Mouse (Mus musculus): Measurements from ENCODE around the gene Ccdc93. TPM values are rescaled to one million over a fixed set of nuclear protein-coding genes. Genes with fewer than 3 reads are reported as not detected.

Ccdc93 gene
- polyA plus RNA-seq, 1 experiment from 2014 or later: 8.2 TPM

- Histone ChIP-seq H3K9ac (ENCODE audit: low read depth, low read length) (no peak overlapping the region), H3K4me3 (ENCODE audit: low read depth, low read length) (no peak overlapping the region), H3K27ac (ENCODE audit: low read depth, low read length) (no peak overlapping the region), H3K27me3 (replicated peaks; ENCODE audit: control insufficient read depth, insufficient read depth, low read length) (no peaks in the 10 kb centered on the region), H3K4me1 (replicated peaks; ENCODE audit: control insufficient read depth, insufficient read depth, low read length) (no peaks in the 10 kb centered on the region), H3K36me3 (ENCODE audit: control insufficient read depth, insufficient read depth) (peaks cover 59% of the 10 kb centered on the region), H3K4me2 (replicated peaks; ENCODE audit: low read depth) (no peak overlapping the region), H3K9me3 (ENCODE audit: control insufficient read depth) (no peaks in the 10 kb centered on the region)
- WGBS: 86% methylated on average over 6 of the region's 6 CpGs
- TF ChIP-seq CTCF (IDR thresholded peaks at IDR 0.05; ENCODE audit: low read depth): no peak
- ATAC-seq: no peak
These were observed 56.0 kb downstream of the Ccdc93 start for GRCm38 (mm10) chr1:121486803-121487202.

DNA sequence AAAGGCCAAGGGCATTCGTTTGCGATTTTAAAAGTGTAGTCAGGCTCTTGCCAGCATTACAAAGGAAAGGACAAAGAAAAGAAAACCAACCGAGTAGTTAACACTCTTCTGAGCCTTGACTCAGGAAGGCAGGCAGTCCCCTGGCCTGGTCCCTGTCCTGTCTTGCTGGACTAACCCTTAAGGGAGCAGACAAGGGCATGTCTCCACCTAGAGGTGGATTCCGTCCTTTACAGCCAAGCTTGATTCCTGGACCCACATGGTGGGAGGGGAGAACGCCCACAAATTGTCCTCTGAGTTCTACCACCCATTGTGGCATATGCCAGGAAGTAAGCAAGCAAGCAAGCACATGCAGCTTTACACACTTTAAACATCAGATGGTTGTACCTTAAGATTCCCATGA lies 59.4 kb downstream of the Ccdc93 start:
- no peaks in the 10 kb centered on the region for H3K4me1 ChIP-seq (replicated peaks; ENCODE audit: control insufficient read depth, insufficient read depth, low read length)
- H3K27me3 ChIP-seq (replicated peaks; ENCODE audit: control insufficient read depth, insufficient read depth, low read length): no peaks in the 10 kb centered on the region
- H3K4me3 ChIP-seq (ENCODE audit: low read depth, low read length): no peak overlapping the region
- H3K9me3 ChIP-seq (ENCODE audit: control insufficient read depth): no peaks in the 10 kb centered on the region
- 38% methylated on average over 5 of the region's 5 CpGs for WGBS
- ATAC-seq: no peak
- TF ChIP-seq CTCF (IDR thresholded peaks at IDR 0.05; ENCODE audit: low read depth): peak; percentile 80
- no peak overlapping the region for H3K27ac ChIP-seq (ENCODE audit: low read depth, low read length)
- no peak overlapping the region for H3K9ac ChIP-seq (ENCODE audit: low read depth, low read length)
- peaks cover 77% of the 10 kb centered on the region for H3K36me3 ChIP-seq (ENCODE audit: control insufficient read depth, insufficient read depth)
- no peak overlapping the region for H3K4me2 ChIP-seq (replicated peaks; ENCODE audit: low read depth)

- Histone ChIP-seq H3K9ac (ENCODE audit: low read depth, low read length) (no peak overlapping the region), H3K9me3 (ENCODE audit: control insufficient read depth) (no peaks in the 10 kb centered on the region), H3K27me3 (replicated peaks; ENCODE audit: control insufficient read depth, insufficient read depth, low read length) (no peaks in the 10 kb centered on the region), H3K27ac (ENCODE audit: low read depth, low read length) (no peak overlapping the region), H3K36me3 (ENCODE audit: control insufficient read depth, insufficient read depth) (peaks cover 97% of the 10 kb centered on the region), H3K4me1 (replicated peaks; ENCODE audit: control insufficient read depth, insufficient read depth, low read length) (no peaks in the 10 kb centered on the region), H3K4me3 (ENCODE audit: low read depth, low read length) (no peak overlapping the region), H3K4me2 (replicated peaks; ENCODE audit: low read depth) (no peak overlapping the region)
- TF ChIP-seq CTCF (IDR thresholded peaks at IDR 0.05; ENCODE audit: low read depth): no peak
- 88% methylated on average over 4 of the region's 4 CpGs for WGBS
- ATAC-seq: no peak
These were observed 66.2 kb downstream of the Ccdc93 start for GRCm38 (mm10) chr1:121497093-121497492.

GRCm38 (mm10) chr1:121508729-121509128 lies 77.9 kb downstream of the Ccdc93 start:
- WGBS: 89% methylated on average over 2 of the region's 2 CpGs
- no peak overlapping the region for H3K27ac ChIP-seq (ENCODE audit: low read depth, low read length)
- H3K4me2 ChIP-seq (replicated peaks; ENCODE audit: low read depth): no peak overlapping the region
- ATAC-seq: no peak
- no peaks in the 10 kb centered on the region for H3K4me1 ChIP-seq (replicated peaks; ENCODE audit: control insufficient read depth, insufficient read depth, low read length)
- no peak overlapping the region for H3K4me3 ChIP-seq (ENCODE audit: low read depth, low read length)
- no peaks in the 10 kb centered on the region for H3K27me3 ChIP-seq (replicated peaks; ENCODE audit: control insufficient read depth, insufficient read depth, low read length)
- H3K9ac ChIP-seq (ENCODE audit: low read depth, low read length): no peak overlapping the region
- H3K9me3 ChIP-seq (ENCODE audit: control insufficient read depth): no peaks in the 10 kb centered on the region
- H3K36me3 ChIP-seq (ENCODE audit: control insufficient read depth, insufficient read depth): peaks cover 13% of the 10 kb centered on the region
- TF ChIP-seq CTCF (IDR thresholded peaks at IDR 0.05; ENCODE audit: low read depth): no peak

DNA sequence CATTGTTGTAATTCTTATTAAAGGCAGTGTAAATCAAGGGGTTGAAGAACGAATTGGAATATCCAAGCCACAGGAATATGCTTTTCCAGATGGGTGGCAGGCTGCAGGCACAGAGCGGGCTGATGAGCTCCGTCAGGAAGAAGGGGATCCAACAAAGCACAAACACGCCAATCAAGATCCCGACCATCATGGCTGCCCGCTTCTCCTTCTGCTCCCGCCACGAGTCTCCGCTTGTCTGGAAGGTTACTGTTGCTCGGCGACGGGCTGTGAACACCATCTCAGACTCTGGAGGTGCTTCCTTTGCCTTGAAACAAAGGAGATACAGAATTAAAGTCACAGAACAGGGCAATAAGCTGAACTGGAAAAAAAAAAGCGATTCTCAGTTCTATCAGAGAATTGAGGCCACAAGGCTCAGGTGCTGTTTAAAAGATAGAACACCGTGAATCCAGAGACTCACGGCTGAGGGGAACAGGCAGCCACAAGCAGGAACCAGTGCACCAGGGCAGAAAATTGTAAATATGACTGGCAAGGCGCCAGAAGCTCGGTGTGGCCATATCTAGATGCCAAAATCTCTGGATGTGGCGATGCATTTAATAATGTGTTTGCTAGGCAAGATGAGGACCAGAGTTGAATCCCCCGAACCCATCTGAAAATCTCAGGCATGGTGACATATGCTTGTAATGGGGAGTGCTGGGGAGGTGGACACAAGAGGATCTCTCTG lies 79.7 kb downstream of the Ccdc93 start:
- H3K27ac ChIP-seq (ENCODE audit: low read depth, low read length): no peak overlapping the region
- no peak overlapping the region for H3K9ac ChIP-seq (ENCODE audit: low read depth, low read length)
- H3K36me3 ChIP-seq (ENCODE audit: control insufficient read depth, insufficient read depth): no peaks in the 10 kb centered on the region
- no peak for TF ChIP-seq CTCF (IDR thresholded peaks at IDR 0.05; ENCODE audit: low read depth)
- H3K4me1 ChIP-seq (replicated peaks; ENCODE audit: control insufficient read depth, insufficient read depth, low read length): no peaks in the 10 kb centered on the region
- WGBS: 88% methylated on average over 19 of the region's 19 CpGs
- H3K4me3 ChIP-seq (ENCODE audit: low read depth, low read length): no peak overlapping the region
- H3K4me2 ChIP-seq (replicated peaks; ENCODE audit: low read depth): no peak overlapping the region
- ATAC-seq: no peak
- no peaks in the 10 kb centered on the region for H3K9me3 ChIP-seq (ENCODE audit: control insufficient read depth)
- H3K27me3 ChIP-seq (replicated peaks; ENCODE audit: control insufficient read depth, insufficient read depth, low read length): no peaks in the 10 kb centered on the region

GRCm38 (mm10) chr1:121511186-121511585 lies 80.3 kb downstream of the Ccdc93 start:
- no peak for ATAC-seq
- H3K4me2 ChIP-seq (replicated peaks; ENCODE audit: low read depth): no peak overlapping the region
- no peak overlapping the region for H3K27ac ChIP-seq (ENCODE audit: low read depth, low read length)
- no peak overlapping the region for H3K4me3 ChIP-seq (ENCODE audit: low read depth, low read length)
- 39% methylated on average over 2 of the region's 2 CpGs for WGBS
- H3K36me3 ChIP-seq (ENCODE audit: control insufficient read depth, insufficient read depth): no peaks in the 10 kb centered on the region
- TF ChIP-seq CTCF (IDR thresholded peaks at IDR 0.05; ENCODE audit: low read depth): no peak
- no peaks in the 10 kb centered on the region for H3K27me3 ChIP-seq (replicated peaks; ENCODE audit: control insufficient read depth, insufficient read depth, low read length)
- no peaks in the 10 kb centered on the region for H3K9me3 ChIP-seq (ENCODE audit: control insufficient read depth)
- no peaks in the 10 kb centered on the region for H3K4me1 ChIP-seq (replicated peaks; ENCODE audit: control insufficient read depth, insufficient read depth, low read length)
- H3K9ac ChIP-seq (ENCODE audit: low read depth, low read length): no peak overlapping the region

All from intestine, postnatal 0 days (tissue).